Mouse (Mus musculus): Measurements from ENCODE around the gene Zmiz1.

- TF ChIP-seq CTCF (IDR thresholded peaks at IDR 0.05; ENCODE audit: insufficient read depth, low read length) (no peak), POLR2A (IDR thresholded peaks at IDR 0.05; ENCODE audit: borderline replicate concordance, extremely low read depth, low read depth, low read length) (no peak)
Measured at GRCm38 (mm10) chr14:25613942-25614575, 155.1 kb downstream of the Zmiz1 start.
